Mouse (Mus musculus) G1E (cell line): ENCODE results near the gene B4gat1. TPM values are rescaled to one million over a fixed set of nuclear protein-coding genes. Genes with fewer than 3 reads are reported as not detected.

ENCODE experiments used
- ATAC-seq: 2 replicates; pipeline ENCODE4 v1.8.0; 2016; ENCODE audit warnings: mild to moderate bottlenecking; ENCODE audit not compliant: insufficient number of reproducible peaks, poor library complexity, low FRiP score, severe bottlenecking; ENCODE audit errors: extremely low read depth
- DNase-seq: peaks from one replicate; pipeline ENCODE4 v3.0.0; 2012; ENCODE audit warnings: low spot score
- H3K27me3 ChIP-seq: 2 replicates; pipeline ENCODE4 v1.6.1; 2012; ENCODE audit warnings: mild to moderate bottlenecking, low read length, inconsistent platforms; ENCODE audit not compliant: insufficient read depth
- H3K36me3 ChIP-seq: replicated peaks from 2 replicates; pipeline ENCODE3; 2012; ENCODE audit warnings: mild to moderate bottlenecking, inconsistent platforms
- H3K4me1 ChIP-seq: 2 replicates; pipeline ENCODE4 v1.6.1; 2012; ENCODE audit warnings: low read depth, low read length, inconsistent platforms, mixed read lengths; ENCODE audit not compliant: insufficient read depth
- H3K4me3 ChIP-seq: 2 replicates; pipeline ENCODE4 v1.5.1; 2012; ENCODE audit warnings: low read depth, mild to moderate bottlenecking, inconsistent platforms, low read length, moderate library complexity, mixed read lengths
- H3K9me3 ChIP-seq: replicated peaks from 2 replicates; pipeline ENCODE4 v1.6.1; 2012; ENCODE audit warnings: inconsistent platforms
- CTCF ChIP-seq: IDR thresholded peaks from 2 replicates; pipeline ENCODE4 v1.5.1; 2012; ENCODE audit warnings: low read depth, low read length, inconsistent platforms, mixed read lengths
- GATA1 ChIP-seq: IDR thresholded peaks from 2 replicates; pipeline ENCODE4 v1.6.1; 2012; ENCODE audit warnings: borderline replicate concordance, low read length, inconsistent platforms, mixed read lengths
- GATA2 ChIP-seq: IDR thresholded peaks from 2 replicates; pipeline ENCODE4 v1.6.1; 2012; ENCODE audit warnings: low read depth, low read length, inconsistent platforms, borderline replicate concordance
- POLR2AphosphoS5 ChIP-seq: IDR thresholded peaks from 2 replicates; pipeline ENCODE4 v1.6.1; 2012; ENCODE audit warnings: low read depth, low read length, inconsistent platforms; ENCODE audit not compliant: insufficient replicate concordance
- TAL1 ChIP-seq: conservative IDR thresholded peaks from 2 replicates; pipeline ENCODE4 v1.6.1; 2012; ENCODE audit warnings: low read depth, low read length, inconsistent platforms, mixed read lengths
- polyA plus RNA-seq: library from polyadenylated mRNA; stranded (reverse); fragments of >175 nt; gene quantifications from 2 replicates; pipeline ENCODE4 v1.2.3, GENCODE M21; 2012
- total RNA-seq, 2 experiments: library from RNA; stranded (forward) in 1 of 2; stranded (reverse) in 1 of 2; fragments of 200-1000 nt in 1 of 2; fragments of >200 nt in 1 of 2; fragmentation: Nextera tagmentation in 1 of 2; gene quantifications; 2 replicates each; pipeline ENCODE4 v1.2.3; 2014 to 2017

B4gat1 gene
- total and polyA plus RNA-seq, 3 experiments = 1.7 to 8.9 (median 7.2) TPM

- no peak for DNase-seq
- no peak for ATAC-seq
- TF ChIP-seq TAL1 (no peak), CTCF (no peak), GATA1 (no peak), GATA2 (no peak), POLR2AphosphoS5 (no peak)
- Histone ChIP-seq H3K27me3 (peaks cover 25% of the 10 kb centered on the region), H3K4me1 (peaks cover 39% of the 10 kb centered on the region), H3K9me3 (no peaks in the 10 kb centered on the region), H3K36me3 (peaks cover 4% of the 10 kb centered on the region), H3K4me3 (no peak overlapping the region; the same call in 1 of the 2 replicates)
These were observed 20.5 kb downstream of the B4gat1 start for GRCm38 (mm10) chr19:5058801-5059771.

DNA sequence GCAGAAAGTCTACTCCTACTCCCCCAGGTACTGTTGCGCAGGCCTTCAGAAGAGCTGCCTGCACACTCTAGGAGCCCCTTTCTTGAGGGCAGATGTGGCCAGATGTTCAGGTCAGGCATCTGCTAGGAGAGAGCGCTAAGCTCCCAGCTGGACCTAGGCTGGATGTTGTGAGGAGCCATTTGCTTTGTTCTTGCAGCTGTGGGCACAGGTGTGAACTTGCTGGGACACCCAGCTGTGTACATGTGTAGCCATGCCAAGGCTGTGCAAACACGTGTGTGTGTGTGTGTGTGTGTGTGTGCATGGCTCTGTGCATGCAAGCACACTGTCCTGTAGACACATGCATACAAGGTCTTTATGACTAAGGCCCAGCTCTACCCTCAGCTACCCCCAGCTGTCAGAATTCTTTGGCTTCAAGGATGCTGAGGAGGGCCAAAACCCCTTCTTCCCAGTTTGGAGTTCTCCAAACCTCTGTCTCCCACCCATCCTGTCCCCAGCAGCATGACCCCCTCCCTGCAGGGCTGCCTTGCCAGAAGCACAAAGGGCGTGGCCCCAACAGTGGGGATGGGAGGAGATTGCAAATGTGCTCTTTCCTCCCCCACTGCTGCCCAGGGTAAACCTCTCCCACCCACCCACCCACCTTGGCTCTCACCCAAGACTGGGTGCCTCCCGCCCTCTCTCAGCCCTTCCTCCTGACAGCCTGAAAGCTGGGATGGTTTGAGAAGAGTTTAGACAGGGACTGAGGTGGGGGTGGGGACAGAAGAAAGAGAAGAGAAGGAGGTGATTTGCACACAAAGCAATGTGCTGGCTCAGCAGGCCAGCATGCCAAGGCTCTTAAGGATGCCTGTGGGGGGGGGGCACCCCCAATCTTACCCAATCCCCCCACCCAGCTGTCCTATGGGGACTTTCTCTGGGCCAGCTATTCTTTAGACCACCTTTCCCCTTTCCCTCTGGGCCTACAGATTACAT is 22.0 kb downstream of the B4gat1 start:
- TF ChIP-seq TAL1 = no peak
- TF ChIP-seq POLR2AphosphoS5 = no peak
- no peak for TF ChIP-seq GATA1
- no peak for TF ChIP-seq CTCF
- TF ChIP-seq GATA2 = no peak
- DNase-seq = peak; percentile 42
- H3K27me3 ChIP-seq = peaks cover 16% of the 10 kb centered on the region; the same call in 1 of the 2 replicates
- H3K4me1 ChIP-seq = peaks cover 39% of the 10 kb centered on the region
- H3K4me3 ChIP-seq = no peak overlapping the region
- no peak for ATAC-seq
- H3K9me3 ChIP-seq = no peaks in the 10 kb centered on the region
- no peaks in the 10 kb centered on the region for H3K36me3 ChIP-seq

GRCm38 (mm10) chr19:5062041-5062440 is 23.4 kb downstream of the B4gat1 start:
- peaks cover 18% of the 10 kb centered on the region; the same call in 1 of the 2 replicates for H3K27me3 ChIP-seq
- no peak overlapping the region for H3K4me3 ChIP-seq
- H3K9me3 ChIP-seq = no peaks in the 10 kb centered on the region
- H3K36me3 ChIP-seq = no peaks in the 10 kb centered on the region
- ATAC-seq = no peak
- DNase-seq = no peak
- no peak for TF ChIP-seq TAL1
- peaks cover 36% of the 10 kb centered on the region for H3K4me1 ChIP-seq

GRCm38 (mm10) chr19:5062446-5062845 is 23.8 kb downstream of the B4gat1 start:
- ATAC-seq (no peak), DNase-seq (no peak)
- Histone ChIP-seq H3K4me1 (peaks cover 40% of the 10 kb centered on the region), H3K4me3 (no peak overlapping the region), H3K36me3 (no peaks in the 10 kb centered on the region), H3K9me3 (no peaks in the 10 kb centered on the region), H3K27me3 (peaks cover 22% of the 10 kb centered on the region; the same call in 1 of the 2 replicates)
- TF ChIP-seq CTCF = no peak
- TF ChIP-seq POLR2AphosphoS5 = no peak
- no peak for TF ChIP-seq TAL1
- TF ChIP-seq GATA1 = no peak

DNA sequence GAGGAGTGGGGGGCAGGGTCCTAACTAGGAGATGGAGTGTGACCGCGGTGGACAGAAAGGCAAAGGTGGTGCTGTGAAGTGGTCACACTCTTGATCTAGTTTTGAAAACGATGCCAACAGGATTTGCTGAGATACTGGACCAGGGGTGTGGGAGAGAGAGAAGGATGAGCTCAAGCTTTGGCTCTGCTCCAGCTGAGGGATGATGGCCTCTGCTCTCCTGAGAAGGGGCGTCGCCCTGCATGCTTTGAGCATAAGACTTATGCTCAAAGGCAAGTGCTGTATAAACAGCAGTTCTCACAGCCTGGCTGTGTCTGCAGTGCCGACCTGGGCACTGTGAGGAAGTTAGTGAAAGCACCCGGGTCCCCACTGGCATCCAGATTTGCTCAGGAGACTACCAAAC is 26.5 kb downstream of the B4gat1 start:
- H3K4me3 ChIP-seq = no peak overlapping the region
- H3K36me3 ChIP-seq = no peaks in the 10 kb centered on the region
- H3K27me3 ChIP-seq = peaks cover 39% of the 10 kb centered on the region
- no peaks in the 10 kb centered on the region for H3K9me3 ChIP-seq
- ATAC-seq (no peak), DNase-seq (no peak)
- TF ChIP-seq TAL1 (no peak), GATA2 (no peak), CTCF (no peak), POLR2AphosphoS5 (no peak), GATA1 (no peak)
- peaks cover 34% of the 10 kb centered on the region for H3K4me1 ChIP-seq
